Mouse (Mus musculus) adrenal gland, adult 8-10 months (tissue): ENCODE results near the gene Ptprd. TPM values are rescaled to one million over a fixed set of nuclear protein-coding genes. Genes with fewer than 3 reads are reported as not detected.

Source experiments
- DNase-seq: peaks from one replicate; pipeline ENCODE4 v3.0.0; 2022
- total RNA-seq, 4 experiments: library from RNA; stranded (reverse); gene quantifications; 2 replicates each; pipeline ENCODE4 v1.2.4; 2022

The Ptprd gene
- total RNA-seq, 4 experiments from 2014 or later = 87.5 to 122 (median 105) TPM

DNA sequence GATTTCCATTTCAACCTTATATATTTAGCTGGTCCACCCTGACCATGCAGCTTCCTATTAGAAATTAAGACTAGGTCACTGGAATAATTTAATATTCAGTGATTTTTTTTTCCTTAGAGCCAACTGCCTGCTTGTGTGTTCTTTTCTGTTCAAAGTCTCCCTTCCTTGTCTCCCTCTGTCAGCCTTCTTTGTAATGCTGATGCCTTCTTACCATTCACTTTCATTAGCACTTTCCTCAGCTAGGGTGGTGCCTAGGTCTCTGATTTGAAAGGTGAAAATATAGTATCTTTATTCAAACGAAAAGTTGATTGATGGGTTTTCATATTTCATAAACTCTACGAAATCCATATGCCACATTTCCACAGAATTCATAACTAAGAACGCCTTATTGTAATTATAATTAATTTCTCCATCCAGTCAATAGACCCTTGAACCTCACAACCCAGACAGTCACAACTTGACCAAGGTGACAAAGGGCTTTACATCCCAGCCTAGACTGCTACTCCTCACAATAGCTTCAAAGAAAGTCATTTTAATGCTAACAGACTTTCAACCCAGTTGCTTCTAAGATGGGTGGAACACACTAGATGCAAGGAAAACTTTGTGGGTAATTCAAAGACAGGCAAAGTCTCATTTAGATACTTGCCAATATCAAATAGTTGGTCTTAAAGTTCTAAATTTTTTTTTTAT lies 2197.5 kb downstream of the Ptprd start:
- DNase-seq = no peak

DNA sequence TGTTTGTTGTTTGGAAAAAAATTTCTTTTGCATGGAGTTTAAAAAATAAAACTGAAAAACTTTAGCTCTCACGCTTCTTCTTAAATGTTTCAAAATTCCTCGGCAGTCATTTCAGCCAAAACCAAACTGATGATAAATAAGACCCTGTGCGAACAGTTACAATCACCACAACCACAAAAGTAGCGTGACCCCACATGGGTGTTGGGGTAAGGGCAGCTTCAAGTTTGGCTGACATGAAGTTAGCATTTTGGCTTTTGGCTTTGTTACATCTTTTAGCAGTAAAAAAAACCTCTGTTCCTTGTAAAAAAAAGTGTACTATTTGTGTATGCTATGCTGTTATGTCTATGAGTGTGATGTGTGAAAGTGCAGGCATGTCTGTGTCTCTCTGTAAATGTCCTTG lies 2203.2 kb downstream of the Ptprd start:
- no peak for DNase-seq

DNA sequence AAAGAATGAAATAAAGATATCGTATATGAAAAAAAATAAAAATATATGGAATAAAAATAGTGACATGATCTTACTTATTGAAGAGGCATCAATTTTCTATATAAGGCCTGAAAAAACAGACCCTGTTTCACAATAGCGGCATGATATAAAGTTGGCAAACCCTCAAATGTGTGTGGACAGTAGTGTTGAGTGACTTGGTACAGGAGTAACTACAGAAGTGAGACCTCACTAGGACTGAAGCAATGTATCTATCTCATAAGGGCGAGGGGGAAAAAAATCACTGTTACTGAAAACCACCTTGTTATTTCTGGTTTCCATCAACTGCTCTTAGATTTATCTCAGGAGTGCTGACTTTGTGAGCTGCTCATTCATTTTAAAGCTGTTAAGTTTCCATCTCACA lies 2204.5 kb downstream of the Ptprd start:
- DNase-seq = no peak

DNA sequence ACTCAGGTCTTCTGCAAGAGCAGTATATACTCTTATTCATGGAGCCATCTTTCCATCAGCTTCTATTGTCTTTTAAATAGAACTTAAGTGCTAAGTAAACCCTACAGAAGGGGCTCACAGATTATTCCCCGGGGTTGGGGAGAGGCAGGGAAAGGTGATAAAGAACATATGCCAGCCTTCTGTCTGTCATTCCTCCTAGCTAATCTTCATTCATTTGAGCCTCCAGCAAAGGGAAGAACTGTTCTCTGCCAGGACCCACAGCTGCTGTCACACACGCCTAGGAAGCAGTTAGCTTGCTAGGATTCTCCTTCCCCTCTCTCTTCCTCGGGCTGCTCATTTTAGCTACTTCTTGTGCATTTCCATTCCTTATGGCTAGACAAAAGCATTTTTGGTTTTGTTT lies 2205.0 kb downstream of the Ptprd start:
- no peak for DNase-seq

DNA sequence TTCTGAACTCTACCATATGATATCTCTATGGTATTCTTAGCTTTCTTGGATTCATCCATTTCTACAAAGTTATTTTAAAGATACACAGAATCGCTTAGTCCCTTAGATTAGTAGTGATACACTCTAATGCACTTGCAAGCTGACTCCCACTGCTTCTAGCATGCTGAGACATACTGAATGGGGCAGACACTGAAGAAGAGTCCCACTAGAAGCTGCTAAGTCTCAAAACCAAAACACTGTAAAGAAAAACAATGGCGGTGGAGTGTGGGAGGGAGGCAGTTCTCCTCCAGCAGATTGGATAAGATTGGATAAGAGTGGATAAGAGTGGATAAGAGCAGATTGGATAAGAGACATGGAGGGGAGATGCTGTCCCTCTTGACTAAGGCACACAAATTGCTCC lies 2207.6 kb downstream of the Ptprd start:
- DNase-seq = no peak

DNA sequence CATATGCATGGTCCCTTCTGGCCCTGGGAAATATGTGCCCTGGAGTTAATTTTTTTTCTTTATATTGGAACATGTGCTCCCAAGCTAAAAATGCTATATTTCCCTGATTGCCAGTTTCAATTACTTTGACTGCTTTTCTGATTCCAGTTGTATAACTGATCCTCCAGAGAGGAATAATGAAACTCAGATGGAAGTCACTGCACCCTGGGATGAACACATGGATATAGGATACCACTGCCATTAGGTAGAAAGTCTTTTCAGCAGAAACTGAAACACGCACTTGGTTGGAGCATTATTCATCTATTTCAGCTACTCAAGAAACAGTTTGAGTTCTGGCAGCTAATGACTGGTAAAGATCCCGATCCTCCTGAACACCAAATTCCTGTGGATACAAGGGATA lies 2211.5 kb downstream of the Ptprd start:
- no peak for DNase-seq

DNA sequence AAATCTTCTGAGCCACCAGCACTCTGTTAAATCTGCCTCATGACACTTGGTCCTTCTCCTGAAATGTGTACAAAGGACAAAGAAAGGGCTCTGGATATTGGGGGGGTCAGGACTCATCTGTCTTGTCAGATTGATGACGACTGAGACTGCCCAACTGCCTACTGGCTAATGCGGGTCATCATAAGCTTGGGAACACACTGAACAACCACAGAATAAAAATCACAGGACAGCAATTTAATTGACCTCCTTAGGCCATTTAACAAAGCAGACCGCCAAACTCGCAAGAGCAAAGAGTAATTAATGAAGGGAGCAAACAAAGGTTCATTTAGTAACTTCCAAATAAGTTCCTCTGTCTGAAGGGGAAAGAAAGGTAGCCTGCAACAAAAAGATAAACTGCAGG lies 2215.9 kb downstream of the Ptprd start:
- DNase-seq = no peak

DNA sequence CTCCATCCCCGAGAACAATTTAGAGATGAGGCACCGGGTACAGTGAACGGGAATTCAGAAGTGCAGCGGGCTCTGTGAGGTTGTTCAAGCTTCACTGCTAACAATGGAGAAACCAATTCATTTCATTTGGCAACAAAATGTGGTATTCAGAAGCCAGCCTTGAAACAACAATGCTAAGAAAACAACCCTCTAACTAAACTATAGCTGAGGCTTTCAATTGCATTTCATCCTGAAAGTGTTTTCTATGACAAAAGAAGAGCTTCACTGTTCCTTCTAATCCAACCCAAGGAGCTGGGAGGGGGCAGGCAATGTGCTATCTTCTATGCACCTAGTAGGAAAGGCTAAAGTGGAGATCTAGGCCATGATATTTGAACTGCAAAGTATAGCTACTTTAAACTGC lies 2217.2 kb downstream of the Ptprd start:
- no peak for DNase-seq

DNA sequence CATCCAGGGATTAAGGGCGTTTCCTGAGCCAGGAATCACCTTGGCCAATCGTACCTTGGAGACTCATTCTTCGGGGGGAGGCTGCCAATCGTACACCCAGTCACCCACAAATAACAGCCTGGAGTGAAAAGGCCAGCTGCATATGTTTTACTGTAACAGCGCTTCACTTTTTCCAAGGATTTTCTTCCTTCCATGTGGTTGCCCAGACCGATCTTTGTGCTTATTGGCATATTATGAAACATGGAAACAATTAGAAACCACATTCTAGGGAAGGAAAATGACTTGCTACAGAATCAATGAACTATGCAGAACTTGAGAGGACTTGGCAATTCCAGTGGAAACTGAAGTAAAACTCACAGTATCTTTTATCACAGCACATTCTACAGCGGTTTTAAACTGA lies 2218.7 kb downstream of the Ptprd start:
- DNase-seq = no peak

DNA sequence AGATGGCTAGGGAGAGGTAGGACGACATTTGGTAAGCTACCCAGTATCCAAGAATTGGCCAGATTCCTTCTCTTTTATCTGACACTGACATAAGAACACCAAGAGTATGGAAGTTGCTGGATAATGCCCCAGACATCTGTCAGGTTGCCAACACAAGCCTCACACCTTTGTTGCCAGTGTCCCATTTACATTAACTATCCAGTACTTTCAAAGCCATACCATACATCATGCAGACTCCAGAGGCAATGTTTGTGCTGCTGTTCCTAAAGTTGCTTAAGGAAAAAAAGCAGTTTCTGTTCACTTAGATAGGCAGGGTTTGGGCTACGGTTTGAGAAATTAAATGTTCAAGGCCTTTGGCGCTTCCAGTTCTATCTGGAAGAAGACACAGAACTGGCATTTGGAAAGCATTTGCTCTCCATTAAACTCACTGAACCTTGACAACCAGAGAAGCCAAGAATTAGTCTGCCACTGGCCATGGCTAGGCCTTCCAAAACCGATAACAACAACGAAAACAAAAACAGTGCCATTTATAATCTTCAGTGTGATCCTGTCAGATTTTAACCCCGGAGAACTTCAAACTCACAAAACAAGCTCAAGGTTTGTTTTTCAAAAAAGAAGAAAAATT lies 2220.0 kb downstream of the Ptprd start:
- DNase-seq = peak; percentile 14

DNA sequence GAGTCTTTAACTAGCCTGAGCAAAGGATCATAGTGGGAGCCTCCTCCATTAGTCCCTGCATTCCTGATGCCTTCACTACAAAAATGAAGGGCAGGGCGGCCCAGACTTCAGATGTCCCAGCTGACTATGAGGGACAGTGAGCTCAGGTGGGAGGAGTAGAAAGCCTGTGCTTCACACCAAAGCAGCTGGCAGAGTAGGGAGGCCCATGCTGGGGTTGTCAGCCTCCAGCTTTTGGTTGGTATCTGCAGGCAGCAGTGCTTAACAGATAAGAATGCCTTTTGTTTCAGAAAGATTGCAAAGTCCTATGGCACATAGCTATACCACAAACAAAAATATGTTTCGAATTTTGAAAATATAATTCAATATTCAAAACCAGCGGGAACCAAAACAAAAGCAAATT lies 2237.0 kb downstream of the Ptprd start:
- DNase-seq = no peak

DNA sequence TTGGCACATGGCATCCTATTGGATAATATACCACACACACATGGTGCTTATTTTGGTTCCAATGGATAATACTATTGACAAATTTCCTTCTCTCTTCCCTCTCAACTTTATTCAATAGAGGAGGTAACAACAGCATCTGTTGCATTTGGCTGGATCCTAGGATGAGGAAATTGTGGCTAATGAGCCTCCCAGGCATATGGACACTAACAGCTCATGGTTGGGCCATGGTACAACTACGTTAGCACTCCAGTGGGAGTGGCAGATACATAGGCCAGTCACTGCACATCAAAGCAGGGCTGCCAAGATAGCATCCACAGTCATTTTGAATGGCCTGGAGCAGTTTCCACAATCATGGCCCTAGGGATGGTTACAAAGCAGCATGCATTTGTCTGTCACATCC lies 2238.4 kb downstream of the Ptprd start:
- no peak for DNase-seq

DNA sequence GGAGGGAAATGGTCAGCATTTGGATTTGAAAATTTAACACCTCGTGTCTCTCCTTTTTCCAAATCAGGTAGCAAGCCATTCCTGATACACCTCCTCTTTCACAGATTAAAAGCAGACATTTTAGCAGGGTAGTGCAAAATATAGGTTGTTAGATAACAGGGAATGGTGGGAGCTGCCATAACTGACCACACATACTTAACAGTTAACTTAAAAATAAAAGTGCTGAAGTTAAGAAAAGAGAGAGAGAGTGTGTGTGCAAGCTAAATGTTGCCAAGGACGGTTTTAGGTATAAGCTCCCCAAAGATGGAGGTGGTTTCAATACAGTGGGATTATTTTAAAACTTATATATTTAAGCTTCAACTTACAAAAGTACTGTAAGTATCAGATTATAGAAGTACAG lies 2241.8 kb downstream of the Ptprd start:
- no peak for DNase-seq

DNA sequence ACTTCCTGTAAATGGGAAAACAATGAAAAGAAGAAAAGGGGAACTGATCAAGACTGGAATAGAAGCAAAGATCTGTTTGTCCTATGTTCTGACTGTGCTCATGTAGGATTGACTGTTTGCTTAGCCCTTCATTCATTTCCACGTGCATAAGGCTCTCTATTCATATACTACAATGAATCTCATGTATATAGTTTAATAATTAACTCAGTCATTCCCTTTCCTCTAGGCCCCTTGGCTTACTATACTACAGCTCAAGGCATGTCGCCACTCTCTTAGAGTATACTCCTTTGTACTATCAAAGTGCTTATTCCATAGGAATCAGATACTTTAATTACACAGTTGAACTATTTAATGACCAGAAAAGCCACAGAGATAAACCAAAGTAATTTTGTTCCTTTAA lies 2243.1 kb downstream of the Ptprd start:
- DNase-seq = no peak

DNA sequence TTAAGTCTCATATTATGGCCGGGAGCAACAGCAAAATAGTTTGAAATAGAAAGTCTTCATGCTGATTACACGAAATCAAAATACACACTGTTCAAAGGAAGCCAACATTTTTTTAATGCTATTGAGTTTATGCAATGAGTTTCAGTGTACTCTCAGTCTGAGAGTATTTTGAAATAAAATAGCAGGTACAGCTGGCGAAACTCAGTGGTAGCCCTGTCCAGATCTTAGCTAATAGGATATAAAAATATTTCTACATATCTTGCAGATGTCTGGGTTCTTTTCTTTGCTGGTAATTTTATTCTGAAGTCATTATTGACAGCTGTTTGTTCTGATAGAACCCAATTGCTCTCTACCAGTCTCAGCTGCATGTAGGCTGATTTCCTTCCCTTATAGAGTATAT lies 2246.0 kb downstream of the Ptprd start:
- DNase-seq = no peak

DNA sequence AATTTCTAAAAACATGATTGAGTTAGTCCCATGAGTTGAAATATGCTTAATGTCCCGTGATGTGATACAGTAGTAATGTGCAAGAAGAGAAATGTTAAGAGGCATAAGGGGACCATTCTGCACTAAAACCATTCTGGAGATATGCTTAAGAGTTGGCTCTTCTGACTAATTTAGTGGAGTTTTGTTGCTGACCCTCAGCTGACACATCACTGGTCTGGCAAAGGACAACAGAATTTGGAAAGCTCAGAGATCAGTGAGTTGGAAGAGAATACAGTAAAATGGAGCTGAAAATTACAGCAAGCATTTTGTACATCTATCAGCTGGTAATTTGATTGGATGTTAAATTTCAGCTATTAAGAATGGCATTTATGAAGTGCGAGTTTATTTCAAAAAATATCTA lies 2248.8 kb downstream of the Ptprd start:
- DNase-seq = no peak

DNA sequence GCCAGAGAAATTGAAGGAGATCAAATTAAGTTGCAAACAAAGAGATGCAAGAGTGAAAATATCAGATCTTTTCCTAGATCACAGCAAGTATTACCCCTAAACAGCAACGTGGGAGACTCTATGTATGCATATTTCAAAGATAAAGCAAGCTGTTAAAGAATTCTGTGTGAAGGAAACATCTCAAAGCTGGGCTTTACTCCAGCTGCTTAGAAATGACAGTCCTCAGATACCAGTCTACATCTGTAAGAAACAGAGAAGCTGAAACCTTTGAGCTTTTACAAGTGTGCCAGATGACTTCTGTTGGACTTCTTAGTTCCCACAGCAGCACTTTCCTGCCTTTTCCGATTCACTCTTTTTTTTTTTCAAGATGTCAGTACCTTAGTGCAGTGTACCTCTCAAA lies 2249.9 kb downstream of the Ptprd start:
- no peak for DNase-seq

DNA sequence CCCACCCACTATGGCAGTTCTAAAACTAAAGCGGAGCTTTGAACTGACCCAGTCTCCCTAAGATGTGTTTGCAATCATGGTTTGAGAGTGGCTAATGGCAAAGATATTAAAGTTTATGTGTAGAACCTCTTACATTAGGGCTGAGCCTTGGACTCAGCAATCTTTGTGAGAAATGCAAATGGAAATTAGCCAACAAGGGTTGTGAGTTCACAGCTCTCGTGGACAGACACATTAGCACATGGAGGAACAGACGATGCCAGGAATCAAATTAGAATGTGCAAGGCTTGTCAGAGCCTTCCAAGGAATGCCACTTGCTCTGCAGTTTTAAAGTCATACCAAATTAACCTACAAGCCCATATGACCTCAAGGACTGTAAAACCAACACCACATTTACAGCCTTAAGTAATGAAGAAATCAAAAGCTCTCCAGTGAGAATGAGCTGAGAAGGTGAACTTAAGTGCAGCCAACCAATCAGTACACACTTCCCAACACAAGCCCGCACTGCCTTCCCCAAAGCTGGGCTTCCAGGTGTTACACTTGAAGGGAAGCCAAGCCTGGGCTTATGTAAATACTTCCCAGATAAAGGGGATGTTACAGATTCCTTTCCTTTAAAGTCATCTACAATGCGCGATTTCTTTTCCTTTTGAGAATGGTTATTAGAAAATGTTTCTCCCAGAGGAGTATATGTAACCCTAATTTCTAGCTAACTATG lies 2258.3 kb downstream of the Ptprd start:
- DNase-seq = no peak

DNA sequence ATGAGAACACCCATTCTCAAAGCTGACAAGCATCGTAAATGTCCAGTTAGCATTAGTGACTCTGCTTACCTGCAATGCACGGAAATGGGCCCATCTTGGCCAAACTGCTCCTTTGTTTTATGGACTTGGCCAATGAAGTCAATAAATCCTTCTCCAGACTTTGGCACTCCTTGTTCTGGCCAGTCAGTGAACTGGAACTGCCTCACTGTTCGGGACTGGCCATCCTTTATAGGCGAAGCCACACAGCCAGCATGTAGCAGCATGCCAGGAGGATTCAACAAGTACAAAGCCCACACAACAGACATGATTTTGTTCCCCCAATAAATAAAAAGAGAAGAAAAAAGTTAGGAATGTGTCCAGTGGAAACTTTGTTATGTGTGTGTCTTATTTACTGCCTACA lies 2261.2 kb downstream of the Ptprd start:
- no peak for DNase-seq

DNA sequence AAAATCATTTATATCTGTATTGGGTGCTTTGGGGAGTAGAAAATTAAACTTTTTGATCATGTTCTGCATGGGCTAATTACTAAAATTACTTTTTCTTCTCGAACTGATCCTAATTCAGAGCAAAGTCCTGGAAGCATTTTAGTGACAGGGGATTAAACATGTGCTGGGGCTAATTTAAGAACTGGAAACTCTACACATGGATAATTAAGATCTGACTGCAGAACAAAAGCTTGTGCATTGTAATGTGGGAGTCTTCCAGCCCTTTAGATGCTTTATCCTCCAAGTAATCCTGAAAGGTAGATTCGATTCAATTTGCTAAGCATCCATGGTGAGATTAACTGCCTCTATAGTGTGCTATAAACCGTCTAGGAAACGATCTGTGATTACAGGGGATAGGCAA lies 2316.9 kb downstream of the Ptprd start:
- no peak for DNase-seq
